Mouse (Mus musculus) MEL (cell line): ENCODE data around the gene Cacfd1. TPM values are rescaled to one million over a fixed set of nuclear protein-coding genes. Genes with fewer than 3 reads are reported as not detected.
A peak's percentile ranks its signal among the peaks of the same experiment; 100 is the strongest.

ENCODE experiments used
- DNase-seq: peaks from one replicate; pipeline ENCODE4 v3.0.0; 2011; ENCODE audit warnings: low read depth, low spot score
- H3K27ac ChIP-seq: 2 replicates; pipeline ENCODE4 v1.5.1; 2012; ENCODE audit warnings: low read depth, mild to moderate bottlenecking, control low read depth, low read length, moderate library complexity; ENCODE audit not compliant: control insufficient read depth
- H3K27me3 ChIP-seq, 2 experiments: fragments of 150-350 bp in 1 of 2; sonication (generic) in 1 of 2; 2 replicates each; pipeline ENCODE4 v1.6.1; 2012; ENCODE audit warnings: low read length in 2 of 2, mild to moderate bottlenecking in 2 of 2, improper control_type of control experiment in 1 of 2, moderate library complexity in 1 of 2; ENCODE audit not compliant: insufficient read depth in 2 of 2, control insufficient read depth in 1 of 2
- H3K36me3 ChIP-seq, 2 experiments: 2 replicates each; pipeline ENCODE4 v1.6.1; 2012 to 2014; ENCODE audit warnings: low read length in 2 of 2, improper control_type of control experiment in 1 of 2, inconsistent platforms in 1 of 2, mild to moderate bottlenecking in 1 of 2; ENCODE audit not compliant: insufficient read depth in 2 of 2, control insufficient read depth in 1 of 2
- H3K4me1 ChIP-seq, 2 experiments: fragments of 150-350 bp in 1 of 2; sonication (generic) in 1 of 2; 2 replicates each; pipeline ENCODE4 v1.6.1; 2012; ENCODE audit warnings: low read length in 2 of 2, improper control_type of control experiment in 1 of 2, mild to moderate bottlenecking in 1 of 2; ENCODE audit not compliant: insufficient read depth in 2 of 2, control insufficient read depth in 1 of 2
- H3K4me3 ChIP-seq, 2 experiments: fragments of 150-350 bp in 1 of 2; sonication (generic) in 1 of 2; 2 replicates each; pipeline ENCODE4 v1.5.1; 2012; ENCODE audit warnings: low read depth in 2 of 2, low read length in 2 of 2, mild to moderate bottlenecking in 2 of 2, moderate library complexity in 2 of 2, control low read depth in 1 of 2, improper control_type of control experiment in 1 of 2; ENCODE audit not compliant: control insufficient read depth in 1 of 2, insufficient read depth in 1 of 2
- H3K79me2 ChIP-seq: 2 replicates; pipeline ENCODE4 v1.6.1; 2012; ENCODE audit warnings: mild to moderate bottlenecking, low read length, moderate library complexity; ENCODE audit not compliant: control insufficient read depth, poor library complexity, insufficient read depth
- H3K9ac ChIP-seq: 2 replicates; pipeline ENCODE4 v1.6.1; 2012; ENCODE audit warnings: low read depth, mild to moderate bottlenecking, control low read depth, low read length, moderate library complexity; ENCODE audit not compliant: control insufficient read depth, poor library complexity, severe bottlenecking
- H3K9me3 ChIP-seq: fragments of 150-350 bp; sonication (generic); replicated peaks from 2 replicates; pipeline ENCODE4 v1.6.1; 2012; ENCODE audit warnings: mild to moderate bottlenecking, low read length, improper control_type of control experiment, moderate library complexity; ENCODE audit not compliant: insufficient read depth
- CTCF ChIP-seq, 3 experiments: IDR thresholded peaks in 2 of 3; conservative IDR thresholded peaks in 1 of 3; 2 replicates each; pipeline ENCODE4 v1.5.1; 2011 to 2012; ENCODE audit warnings: low read length in 3 of 3, low read depth in 2 of 3, mild to moderate bottlenecking in 2 of 3, improper control_type of control experiment in 1 of 3, inconsistent platforms in 1 of 3, mixed read lengths in 1 of 3, moderate library complexity in 1 of 3; ENCODE audit not compliant: control insufficient read depth in 1 of 3, insufficient read depth in 1 of 3, poor library complexity in 1 of 3, severe bottlenecking in 1 of 3
- EP300 ChIP-seq, 2 experiments: IDR thresholded peaks; 2 replicates each; pipeline ENCODE4 v1.6.1; 2011; ENCODE audit warnings: improper control_type of control experiment in 2 of 2, low read length in 2 of 2, low read depth in 1 of 2, mild to moderate bottlenecking in 1 of 2
- ETS1 ChIP-seq: IDR thresholded peaks from 2 replicates; pipeline ENCODE4 v1.6.1; 2012; ENCODE audit warnings: low read depth, mild to moderate bottlenecking, inconsistent platforms, low read length, improper control_type of control experiment, moderate library complexity
- GABPA ChIP-seq: IDR thresholded peaks from 2 replicates; pipeline ENCODE4 v1.6.1; 2012; ENCODE audit warnings: low read depth, mild to moderate bottlenecking, inconsistent platforms, low read length, improper control_type of control experiment, moderate library complexity
- HCFC1 ChIP-seq: IDR thresholded peaks from 2 replicates; pipeline ENCODE4 v1.6.1; 2012; ENCODE audit warnings: low read depth, mild to moderate bottlenecking, inconsistent platforms, low read length, improper control_type of control experiment, moderate library complexity
- KAT2A ChIP-seq: conservative IDR thresholded peaks from 2 replicates; pipeline ENCODE4 v1.6.1; 2012; ENCODE audit warnings: low read depth, low read length, improper control_type of control experiment, inconsistent platforms
- MAZ ChIP-seq: IDR thresholded peaks from 2 replicates; pipeline ENCODE4 v1.6.1; 2012; ENCODE audit warnings: low read depth, mild to moderate bottlenecking, inconsistent platforms, low read length, improper control_type of control experiment
- MEF2A ChIP-seq: IDR thresholded peaks from 2 replicates; pipeline ENCODE4 v1.6.1; 2014; ENCODE audit warnings: low read depth, mild to moderate bottlenecking, inconsistent platforms, low read length, improper control_type of control experiment; ENCODE audit not compliant: poor library complexity, insufficient replicate concordance, severe bottlenecking; ENCODE audit errors: extremely low read depth
- MXI1 ChIP-seq: IDR thresholded peaks from 2 replicates; pipeline ENCODE4 v1.6.1; 2011; ENCODE audit warnings: mild to moderate bottlenecking, low read depth, low read length, improper control_type of control experiment
- NELFE ChIP-seq: IDR thresholded peaks from 2 replicates; pipeline ENCODE4 v1.6.1; 2011; ENCODE audit warnings: low read depth, low read length, improper control_type of control experiment
- POLR2A ChIP-seq, 2 experiments: IDR thresholded peaks; 2 replicates each; pipeline ENCODE4 v1.6.1; 2011 to 2012; ENCODE audit warnings: low read length in 2 of 2, mild to moderate bottlenecking in 2 of 2, control low read depth in 1 of 2, improper control_type of control experiment in 1 of 2, low read depth in 1 of 2, moderate library complexity in 1 of 2; ENCODE audit not compliant: control insufficient read depth in 1 of 2, insufficient read depth in 1 of 2, poor library complexity in 1 of 2
- POLR2AphosphoS2 ChIP-seq: IDR thresholded peaks from 2 replicates; pipeline ENCODE4 v1.6.1; 2011; ENCODE audit warnings: low read length, improper control_type of control experiment
- POLR2AphosphoS5 ChIP-seq: IDR thresholded peaks from 2 replicates; pipeline ENCODE4 v1.6.1; 2012; ENCODE audit warnings: low read depth, borderline replicate concordance, mild to moderate bottlenecking, inconsistent platforms, low read length, moderate library complexity, mixed read lengths
- RAD21 ChIP-seq: IDR thresholded peaks from 2 replicates; pipeline ENCODE4 v1.6.1; 2011; ENCODE audit warnings: mild to moderate bottlenecking, low read depth, low read length, improper control_type of control experiment
- SIN3A ChIP-seq: IDR thresholded peaks from 2 replicates; pipeline ENCODE4 v1.6.1; 2012; ENCODE audit warnings: low read length, improper control_type of control experiment, inconsistent platforms
- SMC3 ChIP-seq: IDR thresholded peaks from 2 replicates; pipeline ENCODE4 v1.6.1; 2011; ENCODE audit warnings: low read depth, low read length, improper control_type of control experiment
- TAL1 ChIP-seq: IDR thresholded peaks from 2 replicates; pipeline ENCODE4 v1.6.1; 2012; ENCODE audit warnings: mild to moderate bottlenecking, inconsistent platforms, low read length, moderate library complexity, mixed read lengths
- polyA plus RNA-seq, 2 experiments: library from polyadenylated mRNA; stranded (reverse) in 1 of 2; unstranded in 1 of 2; fragments of >175 nt in 1 of 2; fragments of >200 nt in 1 of 2; gene quantifications; 2 replicates each; pipeline versions ENCODE4 v1.2.1 to v1.2.4; 2012; ENCODE audit warnings: low replicate concordance in 2 of 2, low read depth in 1 of 2; ENCODE audit not compliant: insufficient read length in 2 of 2, insufficient read depth in 1 of 2, missing spikeins in 1 of 2
- total RNA-seq: library from RNA; depleted of rRNA; stranded (reverse); fragments of 300-350 nt; gene quantifications from 2 replicates; pipeline ENCODE4 v1.2.3, GENCODE M21; 2012

The Cacfd1 gene
- total and polyA plus RNA-seq, 3 experiments = 19.1 to 60.7 TPM; not detected in 1

- Histone ChIP-seq H3K79me2 (no peaks in the 10 kb centered on the region), H3K27ac (no peak overlapping the region), H3K9me3 (no peaks in the 10 kb centered on the region), H3K27me3 (no peaks in the 10 kb centered on the region), H3K4me1 (no peaks in the 10 kb centered on the region), H3K36me3 (peaks cover 0 to 3% of the 10 kb centered on the region in 2 experiments; a peak in 1 of 4 replicates), H3K9ac (no peak overlapping the region), H3K4me3 (no peak overlapping the region)
- TF ChIP-seq EP300 (IDR thresholded peaks at IDR 0.05; ENCODE audit: low read depth in 1 of 2, low read length in 2 of 2) (no peak), POLR2AphosphoS5 (peak; percentile 62; the same call in 1 of the 2 replicates), SMC3 (no peak)
- no peak for DNase-seq
Measured at GRCm38 (mm10) chr2:27019530-27019929, 9.8 kb downstream of the Cacfd1 start.

- no peak for TF ChIP-seq NELFE
- no peak for TF ChIP-seq HCFC1
- TF ChIP-seq RAD21 = no peak
- no peak for TF ChIP-seq KAT2A
- no peak for TF ChIP-seq MAZ
- TF ChIP-seq TAL1 = no peak
- peaks cover 0 to 3% of the 10 kb centered on the region in 2 experiments; a peak in 1 of 4 replicates for H3K36me3 ChIP-seq
Measured at GRCm38 (mm10) chr2:27021103-27021502, 11.4 kb downstream of the Cacfd1 start.

GRCm38 (mm10) chr2:27022612-27023011, 12.9 kb downstream of the Cacfd1 start:
- Histone ChIP-seq H3K9me3 (no peaks in the 10 kb centered on the region), H3K27me3 (no peaks in the 10 kb centered on the region), H3K4me1 (peaks cover 0 to 13% of the 10 kb centered on the region in 2 experiments; a peak in 2 of 4 replicates), H3K4me3 (no peak overlapping the region)
- no peak for DNase-seq
- TF ChIP-seq MEF2A = no peak
- no peak for TF ChIP-seq POLR2AphosphoS5
- no peak for TF ChIP-seq HCFC1
- TF ChIP-seq GABPA = no peak
- TF ChIP-seq POLR2AphosphoS2 = peak; percentile 28; the same call in 1 of the 2 replicates
- TF ChIP-seq ETS1 = no peak
- TF ChIP-seq MXI1 = no peak
- TF ChIP-seq POLR2A (IDR thresholded peaks at IDR 0.05; ENCODE audit: control insufficient read depth in 1 of 2, insufficient read depth in 1 of 2, low read depth in 1 of 2, low read length in 2 of 2, poor library complexity in 1 of 2) = 0 out of 4 replicates have a peak, but pooled peaks of 1 of the 2 experiments have one; percentile 13
- no peak for TF ChIP-seq CTCF (IDR thresholded peaks at IDR 0.05 in 2 of 3, conservative IDR thresholded peaks at IDR 0.05 in 1 of 3; ENCODE audit: control insufficient read depth in 1 of 3, insufficient read depth in 1 of 3, low read depth in 2 of 3, low read length in 3 of 3, poor library complexity in 1 of 3, severe bottlenecking in 1 of 3)
- no peak for TF ChIP-seq SIN3A
- no peak for TF ChIP-seq NELFE
- TF ChIP-seq, all 39 proteins: peak for 2
- H3K9ac ChIP-seq = no peak overlapping the region
- peaks cover 3 to 4% of the 10 kb centered on the region in 2 experiments; a peak in 2 of 4 replicates for H3K36me3 ChIP-seq
- no peaks in the 10 kb centered on the region for H3K79me2 ChIP-seq
- H3K27ac ChIP-seq = no peak overlapping the region

More at GRCm38 (mm10) chr2:27021103-27021502, 11.4 kb downstream of the Cacfd1 start:
- H3K9me3 ChIP-seq = no peaks in the 10 kb centered on the region
- no peaks in the 10 kb centered on the region for H3K27me3 ChIP-seq
- H3K9ac ChIP-seq = no peak overlapping the region
- no peaks in the 10 kb centered on the region for H3K4me1 ChIP-seq
- H3K4me3 ChIP-seq = no peak overlapping the region
- no peak for DNase-seq
- no peak overlapping the region for H3K27ac ChIP-seq
- H3K79me2 ChIP-seq = no peaks in the 10 kb centered on the region
